Mouse (Mus musculus) lung, postnatal 0 days (tissue): ENCODE data around the gene Slc25a12.

ENCODE experiments used
- CTCF ChIP-seq: IDR thresholded peaks from 2 replicates; pipeline ENCODE4 v1.5.1; 2016; ENCODE audit warnings: antibody characterized with exemption, mild to moderate bottlenecking
- EP300 ChIP-seq: IDR thresholded peaks from 2 replicates; pipeline ENCODE4 v1.6.1; 2016; ENCODE audit warnings: antibody characterized with exemption, mild to moderate bottlenecking, control low read depth

DNA sequence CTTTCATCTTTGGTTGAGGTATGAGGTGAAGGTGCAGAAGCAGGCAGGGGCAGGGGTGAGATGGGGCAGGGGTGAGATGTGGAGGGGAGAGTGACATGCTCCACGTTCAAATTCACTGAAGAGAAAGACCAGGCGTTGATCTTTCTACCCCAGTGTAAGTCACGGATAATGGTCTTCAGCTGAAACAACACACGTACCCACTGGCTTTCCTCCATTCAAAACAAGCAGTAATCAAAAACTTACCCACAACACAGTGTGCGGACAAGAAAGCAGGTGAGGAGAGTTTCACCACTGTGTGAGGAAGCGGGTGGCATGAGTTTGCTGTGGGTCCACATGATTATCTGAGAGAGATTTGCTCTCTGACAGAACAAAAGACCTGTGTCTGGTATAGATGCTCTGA lies 53.5 kb downstream of the Slc25a12 start:
- TF ChIP-seq CTCF (no peak), EP300 (no peak)
